Mouse (Mus musculus) kidney, postnatal 0 days (tissue): ENCODE results near the gene Bcor. TPM values are rescaled to one million over a fixed set of nuclear protein-coding genes. Genes with fewer than 3 reads are reported as not detected.
A peak's percentile ranks its signal among the peaks of the same experiment; 100 is the strongest.

Source experiments
- ATAC-seq: fragments of 200-750 bp; cut with Nextera tagmentation; replicated peaks from 2 replicates; pipeline ENCODE4 v1.8.0; 2017; ENCODE audit warnings: low read depth, moderate number of reproducible peaks, moderate TSS enrichment, moderate library complexity; ENCODE audit not compliant: low FRiP score
- DNase-seq: peaks from one replicate; pipeline ENCODE4 v3.0.0-alpha.2; 2016; ENCODE audit warnings: low spot score
- H3K27ac ChIP-seq: fragments of 300-500 bp; sonication (generic); 2 replicates; pipeline ENCODE4 v1.5.1; 2014; ENCODE audit warnings: mild to moderate bottlenecking
- H3K27me3 ChIP-seq: fragments of 300-500 bp; sonication (generic); 2 replicates; pipeline ENCODE4 v1.6.1; 2014; ENCODE audit warnings: low read length, mixed read lengths; ENCODE audit not compliant: insufficient read depth
- H3K36me3 ChIP-seq: fragments of 300-500 bp; sonication (generic); 2 replicates; pipeline ENCODE4 v1.6.1; 2014; ENCODE audit warnings: low read length, mixed read lengths; ENCODE audit not compliant: insufficient read depth
- H3K4me1 ChIP-seq: fragments of 300-500 bp; sonication (generic); replicated peaks from 2 replicates; pipeline ENCODE4 v1.6.1; 2014; ENCODE audit warnings: antibody characterized with exemption, low read length, mixed read lengths; ENCODE audit not compliant: insufficient read depth
- H3K4me2 ChIP-seq: fragments of 300-500 bp; sonication (generic); 2 replicates; pipeline ENCODE4 v1.6.1; 2014; ENCODE audit warnings: mild to moderate bottlenecking, low read length, moderate library complexity, mixed read lengths
- H3K4me3 ChIP-seq: fragments of 300-500 bp; sonication (generic); replicated peaks from 2 replicates; pipeline ENCODE4 v1.5.1; 2014; ENCODE audit warnings: low read depth, low read length
- H3K9ac ChIP-seq: fragments of 300-500 bp; sonication (generic); 2 replicates; pipeline ENCODE4 v1.6.1; 2014; ENCODE audit warnings: low read depth, low read length
- H3K9me3 ChIP-seq: fragments of 300-500 bp; sonication (generic); replicated peaks from 2 replicates; pipeline ENCODE4 v1.6.1; 2016; ENCODE audit warnings: low read length, inconsistent platforms, mixed read lengths
- CTCF ChIP-seq: IDR thresholded peaks from 2 replicates; pipeline ENCODE4 v1.5.1; 2016; ENCODE audit warnings: antibody characterized with exemption, low read depth, mild to moderate bottlenecking, moderate library complexity
- WGBS: fragments of 180-500 bp; shearing (Covaris S2); extraction: QIAGEN DNeasy Blood & Tissue Kit; methylation state at CpG from one replicate; pipeline ENCODE4 v1.1.7; 2014; 5-methylcytosine and 5-hydroxymethylcytosine counted together
- polyA plus RNA-seq: library from polyadenylated mRNA; unstranded; fragments of >200 nt; fragmentation: Nextera tagmentation; extraction: Ambion mirVana; gene quantifications from 2 replicates; pipeline ENCODE4 v1.2.1, GENCODE M21; 2015

Bcor gene
- polyA plus RNA-seq, 1 experiment from 2014 or later = 12.8 TPM

DNA sequence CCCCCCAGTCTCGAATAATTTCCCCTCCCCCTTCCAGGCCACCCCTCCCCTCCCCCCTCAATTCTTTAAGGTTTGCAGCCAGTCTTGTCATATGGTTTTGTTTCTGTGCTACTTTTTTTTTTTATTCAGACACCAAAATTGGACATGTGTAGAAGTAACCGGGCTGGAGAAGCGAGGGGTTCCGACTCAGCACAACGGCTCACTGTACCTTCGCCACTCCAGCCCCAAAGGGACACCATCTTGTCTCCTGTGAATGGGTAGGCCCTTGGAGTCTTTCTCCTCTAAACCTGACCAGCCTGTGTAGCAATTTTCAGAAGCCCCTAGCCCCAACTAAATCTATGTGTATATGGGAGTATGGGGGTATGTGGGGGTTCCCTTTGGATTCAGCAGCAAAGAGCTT, 157.6 kb downstream of the Bcor start:
- Histone ChIP-seq H3K36me3 (no peaks in the 10 kb centered on the region), H3K9ac (no peak overlapping the region), H3K27me3 (peaks cover 2% of the 10 kb centered on the region; the same call in 1 of the 2 replicates), H3K4me3 (no peak overlapping the region), H3K4me2 (no peak overlapping the region), H3K9me3 (no peaks in the 10 kb centered on the region), H3K4me1 (peaks cover 3% of the 10 kb centered on the region; the same call in 1 of the 2 replicates), H3K27ac (no peak overlapping the region)
- TF ChIP-seq CTCF = no peak
- 32% methylated on average over 6 of the region's 6 CpGs for WGBS
- ATAC-seq = no peak
- DNase-seq = no peak

DNA sequence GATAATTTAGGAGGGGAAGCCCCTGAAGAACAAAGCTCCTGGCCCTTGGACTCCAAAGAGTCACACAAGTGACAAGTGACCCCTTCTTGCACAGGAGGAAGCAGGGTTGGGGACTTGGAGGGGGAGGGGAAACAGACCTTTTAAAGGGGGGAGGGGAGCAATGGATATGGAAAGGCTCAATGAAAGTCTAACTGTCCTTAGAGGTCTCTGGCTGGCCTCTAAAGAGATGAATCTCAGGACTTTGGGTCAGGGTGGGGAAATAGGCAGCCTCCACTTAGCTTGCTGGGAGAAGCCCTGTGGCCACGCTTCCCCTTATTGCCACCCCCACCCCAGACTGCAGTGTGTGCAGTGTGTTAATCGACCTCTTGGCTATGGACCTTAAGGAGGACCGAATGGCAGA, 158.2 kb downstream of the Bcor start:
- no peak for DNase-seq
- peaks cover 2% of the 10 kb centered on the region; the same call in 1 of the 2 replicates for H3K27me3 ChIP-seq
- no peaks in the 10 kb centered on the region for H3K9me3 ChIP-seq
- H3K36me3 ChIP-seq = no peaks in the 10 kb centered on the region
- H3K9ac ChIP-seq = no peak overlapping the region
- peaks cover 3% of the 10 kb centered on the region; the same call in 1 of the 2 replicates for H3K4me1 ChIP-seq
- no peak for TF ChIP-seq CTCF
- H3K27ac ChIP-seq = no peak overlapping the region
- H3K4me3 ChIP-seq = no peak overlapping the region
- 16% methylated on average over 3 of the region's 3 CpGs for WGBS
- H3K4me2 ChIP-seq = no peak overlapping the region
- no peak for ATAC-seq

DNA sequence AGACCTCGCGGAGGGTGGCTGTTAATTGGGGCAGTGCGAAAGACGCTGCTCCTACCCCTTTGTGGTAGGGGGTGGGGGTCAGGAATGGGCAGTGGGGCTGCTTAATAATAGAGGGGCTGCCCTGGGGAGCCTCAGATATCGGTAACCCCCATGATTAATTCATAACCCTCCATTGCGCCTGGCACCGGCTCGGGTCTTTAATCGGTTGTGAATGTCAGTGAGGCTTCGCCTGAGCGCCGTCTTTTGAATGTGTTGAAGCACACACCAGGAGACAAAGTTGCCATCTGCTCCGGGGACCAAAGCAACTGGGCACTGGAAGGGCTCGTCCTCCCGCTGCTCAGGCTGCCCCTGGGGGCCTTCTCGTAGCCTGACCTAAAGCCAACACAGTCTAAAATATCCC, 158.8 kb downstream of the Bcor start:
- Histone ChIP-seq H3K27me3 (peaks cover 2% of the 10 kb centered on the region; the same call in 1 of the 2 replicates), H3K36me3 (no peaks in the 10 kb centered on the region), H3K4me2 (no peak overlapping the region), H3K9ac (no peak overlapping the region), H3K27ac (no peak overlapping the region), H3K4me3 (no peak overlapping the region), H3K9me3 (no peaks in the 10 kb centered on the region), H3K4me1 (peaks cover 3% of the 10 kb centered on the region; the same call in 1 of the 2 replicates)
- 37% methylated on average over 16 of the region's 16 CpGs for WGBS
- DNase-seq (no peak), ATAC-seq (no peak)
- TF ChIP-seq CTCF = no peak

DNA sequence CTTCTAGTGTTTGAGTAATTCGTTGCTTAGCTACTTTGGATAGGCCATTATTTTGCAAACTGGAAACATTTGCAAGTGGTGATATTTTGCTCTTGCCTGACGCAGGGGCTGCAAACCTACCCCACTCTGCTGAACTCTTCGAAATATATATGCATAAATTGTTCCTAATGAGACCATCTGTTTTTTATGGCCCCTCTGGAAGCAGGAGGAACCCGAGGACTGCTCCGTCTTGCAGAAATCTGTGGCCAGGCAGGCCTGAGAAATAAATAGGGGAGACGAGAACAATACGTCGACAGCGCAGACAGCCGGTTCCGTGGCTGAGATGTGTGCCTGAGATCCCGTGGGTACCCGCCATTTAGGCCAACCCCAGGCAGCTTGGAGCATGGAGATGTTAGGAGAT, 159.5 kb downstream of the Bcor start:
- Histone ChIP-seq H3K36me3 (no peaks in the 10 kb centered on the region), H3K4me3 (no peak overlapping the region), H3K4me2 (no peak overlapping the region), H3K27me3 (peaks cover 2% of the 10 kb centered on the region; the same call in 1 of the 2 replicates), H3K9me3 (no peaks in the 10 kb centered on the region), H3K27ac (no peak overlapping the region), H3K9ac (no peak overlapping the region), H3K4me1 (0 out of 2 replicates have a peak, but pooled peaks cover 3% of the 10 kb centered on the region)
- 26% methylated on average over 13 of the region's 13 CpGs for WGBS
- ATAC-seq = no peak
- no peak for DNase-seq
- TF ChIP-seq CTCF = no peak

- 0 out of 2 replicates have a peak, but pooled peaks cover 1% of the 10 kb centered on the region for H3K4me1 ChIP-seq
- no peak overlapping the region for H3K4me2 ChIP-seq
- H3K4me3 ChIP-seq = no peak overlapping the region
- no peaks in the 10 kb centered on the region for H3K9me3 ChIP-seq
- peaks cover 2% of the 10 kb centered on the region; the same call in 1 of the 2 replicates for H3K27me3 ChIP-seq
- no peak for DNase-seq
- H3K9ac ChIP-seq = no peak overlapping the region
- TF ChIP-seq CTCF = no peak; the same call in 1 of the 2 replicates
- no peak overlapping the region for H3K27ac ChIP-seq
- WGBS = 22% methylated on average over 19 of the region's 19 CpGs
- no peaks in the 10 kb centered on the region for H3K36me3 ChIP-seq
- no peak for ATAC-seq
Measured at GRCm38 (mm10) chrX:11999951-12000350, 160.2 kb downstream of the Bcor start.

DNA sequence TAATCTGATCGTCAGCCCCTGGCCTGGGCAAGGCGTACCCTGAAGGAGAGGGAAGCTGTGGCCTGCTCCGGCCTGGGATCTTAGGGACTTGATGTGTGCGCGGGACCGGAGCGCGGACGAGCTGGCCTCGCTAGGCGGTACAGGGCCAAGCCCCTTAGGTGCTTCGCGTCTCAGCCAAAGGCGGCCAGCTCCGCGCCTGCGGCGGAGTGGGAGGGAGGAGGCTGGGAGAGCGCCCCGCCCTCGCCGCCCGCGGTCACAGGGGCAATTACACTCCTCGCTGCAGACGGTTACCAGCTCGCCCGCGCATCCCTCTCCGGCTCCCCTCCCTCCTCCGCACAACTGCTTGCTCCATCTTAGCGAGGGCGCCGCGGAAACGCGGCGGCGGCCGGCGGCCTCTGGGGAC, 161.2 kb downstream of the Bcor start:
- H3K27ac ChIP-seq = no peak overlapping the region
- ATAC-seq = peak; percentile 84
- H3K4me3 ChIP-seq = peak overlapping the region; percentile 24
- H3K9ac ChIP-seq = no peak overlapping the region
- peak; percentile 75 for DNase-seq
- no peaks in the 10 kb centered on the region for H3K36me3 ChIP-seq
- peak overlapping the region; percentile 63 for H3K4me2 ChIP-seq
- no peaks in the 10 kb centered on the region for H3K9me3 ChIP-seq
- TF ChIP-seq CTCF = 0 out of 2 replicates have a peak, but pooled peaks have one; percentile 11
- 4% methylated on average over 30 of the region's 41 CpGs for WGBS
- no peaks in the 10 kb centered on the region for H3K4me1 ChIP-seq
- peaks cover 2% of the 10 kb centered on the region; the same call in 1 of the 2 replicates for H3K27me3 ChIP-seq

GRCm38 (mm10) chrX:11996891-11997290, 163.3 kb downstream of the Bcor start:
- Histone ChIP-seq H3K9me3 (no peaks in the 10 kb centered on the region), H3K4me1 (no peaks in the 10 kb centered on the region), H3K4me3 (no peak overlapping the region), H3K36me3 (no peaks in the 10 kb centered on the region), H3K4me2 (no peak overlapping the region), H3K27ac (no peak overlapping the region), H3K9ac (no peak overlapping the region), H3K27me3 (0 out of 2 replicates have a peak, but pooled peaks cover 2% of the 10 kb centered on the region)
- DNase-seq (no peak), ATAC-seq (no peak)
- TF ChIP-seq CTCF = no peak
- WGBS = 100% methylated on average over 2 of the region's 2 CpGs
